Mouse (Mus musculus): Measurements from ENCODE around the gene Etv4.

GRCm38 (mm10) chr11:101785852-101786205 lies 658 bp upstream of the Etv4 start:
- TF ChIP-seq GATA1 (IDR thresholded peaks at IDR 0.05; ENCODE audit: low read length), result no peak
- TF ChIP-seq TAL1 (IDR thresholded peaks at IDR 0.05; ENCODE audit: low read length), result no peak
